Mouse (Mus musculus) natural killer cell, adult 2 months (primary cell): ENCODE measurements around the gene Ptov1.

Experiments used
- DNase-seq, 2 experiments: peaks; one replicate each; pipeline ENCODE4 v3.0.0; 2022; ENCODE audit warnings: low spot score in 2 of 2

Gene Ptov1

DNA sequence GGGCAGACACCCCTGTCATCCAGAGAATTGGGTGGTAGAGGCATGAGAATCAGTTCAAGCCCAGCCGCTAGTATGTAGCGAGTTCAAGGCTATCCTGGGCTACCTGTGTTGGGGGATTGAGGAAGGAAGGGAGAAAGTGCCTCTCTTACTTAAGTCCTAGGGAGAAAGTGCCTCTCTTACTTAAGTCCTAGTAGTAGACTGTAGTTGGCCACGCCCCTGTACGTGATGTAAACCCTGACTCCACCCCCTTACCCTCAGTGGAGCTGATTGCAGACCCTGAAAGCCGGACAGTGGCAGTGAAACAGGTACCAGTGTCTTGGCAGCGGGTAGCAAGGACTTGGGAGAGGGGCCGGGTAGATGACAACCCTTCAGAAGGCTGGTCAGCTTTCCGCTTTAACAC, 11.7 kb downstream of the Ptov1 start:
- DNase-seq: peak; percentile 40 to 41

DNA sequence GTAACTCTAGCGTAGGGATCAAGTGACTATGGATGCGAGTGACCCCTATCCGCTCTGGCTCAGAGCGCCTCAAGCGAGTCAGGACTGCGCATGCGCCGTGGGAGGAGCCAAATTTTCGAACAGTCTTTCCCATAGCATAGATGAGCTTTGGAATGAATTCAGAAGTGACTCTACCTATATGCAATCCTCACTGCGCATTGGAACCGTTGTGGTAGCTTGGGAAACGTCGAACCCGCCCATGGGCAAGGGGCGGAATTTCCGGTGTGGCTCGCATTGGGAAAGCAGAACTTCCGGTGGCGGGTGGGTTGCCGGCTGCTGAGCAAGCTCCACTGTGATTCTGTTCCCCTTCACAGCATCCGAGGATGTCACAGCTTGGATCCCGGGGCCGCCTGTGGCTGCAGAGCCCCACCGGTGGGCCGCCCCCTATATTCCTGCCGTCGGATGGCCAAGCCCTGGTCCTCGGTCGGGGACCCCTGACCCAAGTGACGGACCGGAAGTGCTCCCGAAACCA, 12.5 kb downstream of the Ptov1 start, which contains the start of gene Pnkp:
TSS of gene Pnkp (plus strand) at position 98 of the 511 bp plus-strand sequence.
- peak; percentile 75 to 81 for DNase-seq

GRCm38 (mm10) chr7:44856265-44856916, 13.2 kb downstream of the Ptov1 start:
- no peak for DNase-seq

GRCm38 (mm10) chr7:44855036-44855435, 14.6 kb downstream of the Ptov1 start:
- DNase-seq: no peak

GRCm38 (mm10) chr7:44854356-44855031, 15.1 kb downstream of the Ptov1 start:
- DNase-seq: peak; percentile 74

DNA sequence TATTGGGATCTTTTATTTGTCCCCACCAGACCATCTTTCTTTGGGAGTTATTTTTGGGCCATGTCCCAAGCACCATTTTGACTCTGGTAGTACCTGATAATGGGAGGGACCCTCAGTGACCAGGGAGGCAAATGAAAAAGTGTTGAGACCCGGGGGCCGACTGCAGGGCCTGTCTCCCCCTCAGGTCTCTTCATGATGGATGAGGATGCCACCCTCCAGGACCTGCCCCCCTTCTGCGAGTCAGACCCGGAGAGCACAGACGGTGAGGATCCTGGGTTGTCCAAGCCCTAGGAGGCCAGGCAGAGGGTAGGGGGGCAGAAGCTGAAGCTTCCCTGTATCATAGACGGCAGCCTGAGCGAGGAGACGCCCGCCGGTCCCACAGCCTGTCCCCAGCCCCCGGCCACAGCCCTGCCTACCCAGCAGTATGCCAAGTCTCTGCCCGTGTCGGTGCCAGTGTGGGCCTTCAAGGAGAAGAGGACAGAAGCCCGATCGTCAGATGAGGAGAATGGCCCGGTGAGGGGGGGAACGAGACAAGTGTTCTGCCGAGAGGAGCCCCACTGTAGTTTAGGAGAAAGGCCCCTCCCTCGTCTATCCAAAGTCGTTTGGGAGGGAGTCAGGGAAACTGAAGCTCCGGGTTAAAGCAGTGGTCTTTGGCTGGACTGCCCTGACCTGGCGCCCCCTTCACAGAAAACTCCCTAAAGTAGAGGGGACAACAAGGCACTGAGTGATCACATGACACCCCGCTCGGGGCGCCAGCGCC, 15.8 kb downstream of the Ptov1 start:
- no peak for DNase-seq

DNA sequence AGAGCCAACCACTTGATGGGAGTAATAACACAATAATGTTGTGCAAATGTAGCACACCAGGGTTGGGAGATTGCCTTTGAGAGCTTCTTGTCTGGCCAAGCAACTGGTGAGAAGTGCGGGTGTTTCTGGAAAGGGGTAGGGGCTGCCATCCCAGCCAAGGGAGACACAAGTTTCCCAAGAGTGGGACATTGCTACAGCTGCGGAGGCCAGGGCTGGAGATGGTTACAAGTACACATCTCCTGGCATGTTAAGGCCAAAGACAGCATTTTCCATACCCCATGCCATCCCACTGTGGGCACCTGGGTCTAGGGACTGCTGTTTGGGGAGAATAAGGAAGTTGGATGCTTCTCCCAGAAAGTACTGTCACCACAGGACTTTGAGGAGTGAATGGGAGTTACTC, 16.5 kb downstream of the Ptov1 start:
- no peak for DNase-seq

- no peak for DNase-seq
These were observed 17.1 kb downstream of the Ptov1 start for GRCm38 (mm10) chr7:44852259-44853027.

DNA sequence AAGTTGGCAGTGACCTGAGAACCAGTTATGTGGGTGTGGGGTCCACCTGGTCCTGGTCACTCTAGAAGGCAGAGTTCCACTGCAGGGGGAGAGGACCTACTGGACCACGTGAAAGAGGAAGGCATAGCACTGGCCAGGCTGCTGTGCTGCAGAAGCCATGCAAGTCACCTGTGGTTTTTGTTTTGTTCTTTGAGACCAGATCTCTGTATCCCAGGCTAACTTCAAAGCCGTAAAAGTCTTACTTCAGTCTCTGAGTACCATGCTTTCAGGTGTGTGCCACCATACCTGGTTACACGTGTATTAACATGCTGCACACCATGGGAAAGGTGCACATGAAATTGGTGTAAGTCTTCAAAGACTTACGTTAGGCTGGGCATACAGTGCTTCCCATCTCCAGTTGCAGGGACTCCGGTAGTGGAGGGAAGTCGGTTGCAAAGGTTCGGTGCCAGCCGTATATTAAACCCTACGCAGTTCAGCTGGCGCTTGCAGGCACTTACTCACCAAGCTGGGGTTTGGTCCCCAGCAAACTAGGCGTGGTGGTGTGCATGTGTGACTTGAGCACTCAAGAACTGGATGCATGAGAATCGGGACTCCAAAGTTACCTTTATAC, 17.9 kb downstream of the Ptov1 start:
- no peak for DNase-seq

GRCm38 (mm10) chr7:44850789-44851624, 18.6 kb downstream of the Ptov1 start:
- no peak for DNase-seq

DNA sequence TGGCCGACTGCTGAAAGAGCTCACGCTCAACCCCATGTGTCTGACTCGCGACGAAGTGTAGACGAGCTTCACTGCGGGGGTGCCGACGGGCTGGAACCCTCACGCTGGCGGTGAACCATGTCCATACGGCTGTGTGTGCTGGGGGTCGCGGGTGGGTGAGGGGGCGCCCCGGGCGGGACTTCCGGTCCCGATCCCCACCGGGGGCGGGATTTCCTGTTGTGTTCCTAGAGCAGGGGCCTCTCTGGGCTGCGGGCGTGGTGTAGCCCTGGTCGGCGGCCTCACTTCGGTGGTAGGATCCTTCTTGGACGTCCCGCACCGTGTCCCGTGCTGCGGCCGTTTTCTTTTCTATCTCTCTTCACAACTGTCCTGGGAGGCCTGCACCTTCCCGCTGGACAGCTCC, 19.4 kb downstream of the Ptov1 start:
- DNase-seq: peak in 1 of 2 experiments; percentile 45

- DNase-seq: peak; percentile 85 to 88
These were observed 20.0 kb downstream of the Ptov1 start for GRCm38 (mm10) chr7:44849416-44850111.

DNA sequence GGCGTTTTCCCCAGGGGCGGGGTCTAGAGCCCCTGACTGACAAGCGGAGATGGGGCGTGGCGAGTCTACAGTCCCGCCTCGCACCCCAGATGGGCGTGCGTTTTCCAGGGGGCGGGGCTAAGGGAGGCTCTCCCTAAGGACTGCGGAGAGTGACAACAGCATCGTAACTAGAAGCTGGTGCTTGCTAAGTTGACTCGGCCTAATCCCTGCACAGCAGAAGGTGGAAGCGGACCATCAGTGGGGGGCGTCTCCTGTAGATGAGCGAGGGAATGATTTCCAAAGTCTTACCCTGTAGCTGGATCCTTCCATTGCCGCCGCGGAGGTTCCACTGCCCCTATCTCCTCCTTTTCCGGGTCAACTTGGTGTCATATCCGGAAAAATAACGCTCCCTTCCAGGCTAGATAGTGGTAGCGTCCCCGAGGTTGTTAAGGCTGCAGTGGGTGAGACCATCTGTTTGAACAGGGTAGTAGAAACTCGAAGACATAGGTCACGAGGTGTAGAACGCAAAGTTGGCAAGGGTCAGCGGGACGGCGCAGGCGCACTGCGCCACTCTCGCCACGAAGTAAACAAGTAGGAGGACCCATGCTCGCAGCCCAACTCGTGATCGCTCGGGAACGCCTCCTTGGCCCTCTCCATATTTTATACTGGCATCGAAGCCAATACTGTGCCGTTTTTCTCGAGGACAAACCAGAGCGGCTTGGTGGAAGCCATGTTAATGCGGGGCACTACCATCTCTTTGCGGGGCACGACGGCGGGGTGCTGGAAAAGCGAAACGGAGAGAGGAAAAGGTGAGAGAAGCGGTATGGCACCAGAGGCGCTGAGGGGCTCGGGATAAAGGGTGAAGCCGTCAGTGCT, 20.8 kb downstream of the Ptov1 start, which contains the start of the genes Akt1s1 and Tbc1d17:
TSS of gene Akt1s1 (plus strand) at position 431 of the 855 bp plus-strand sequence.
TSS of gene Tbc1d17 (minus strand) at position 519 of the 855 bp plus-strand sequence.
- peak; percentile 99 for DNase-seq

DNA sequence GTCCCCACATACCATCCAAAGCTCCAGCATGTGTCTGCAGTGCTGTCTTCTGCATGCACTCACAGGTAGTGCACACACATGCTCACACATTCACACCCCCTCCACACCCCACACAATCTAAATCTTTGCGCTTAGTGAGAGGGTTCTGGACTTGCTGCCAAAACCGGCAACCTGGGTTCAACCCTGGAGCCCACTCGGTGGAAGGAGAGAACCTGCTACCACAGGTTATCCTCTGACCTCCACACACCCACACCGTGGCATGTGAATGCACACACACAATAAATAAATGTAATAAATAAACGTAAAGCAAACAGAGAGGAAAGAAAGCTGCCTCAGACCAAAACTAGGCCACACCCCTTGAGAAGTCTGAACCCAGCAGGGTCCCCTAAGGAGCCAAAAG, 21.8 kb downstream of the Ptov1 start:
- no peak for DNase-seq

DNA sequence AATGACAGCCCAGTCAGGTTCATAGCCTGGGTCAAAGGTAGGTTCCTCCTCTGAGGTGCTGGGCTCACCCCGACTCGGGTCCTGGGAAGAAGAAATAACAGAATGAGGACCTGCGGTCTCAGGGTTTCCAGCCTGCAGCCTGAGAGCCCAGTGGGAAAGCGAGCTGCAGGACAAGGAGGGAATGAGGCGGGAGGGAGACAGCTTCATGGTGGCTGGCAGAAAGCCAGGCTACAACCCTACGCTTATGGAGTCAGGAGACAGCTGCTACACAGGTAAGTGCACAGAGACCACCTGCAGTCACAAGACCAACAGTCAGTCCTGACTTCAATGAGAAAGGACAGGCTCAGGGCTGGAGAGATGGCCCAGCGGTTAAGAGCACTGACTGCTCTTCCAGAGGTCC, 22.8 kb downstream of the Ptov1 start:
- DNase-seq: no peak

- no peak for DNase-seq
These were observed 24.6 kb downstream of the Ptov1 start for GRCm38 (mm10) chr7:44845006-44845405.

DNA sequence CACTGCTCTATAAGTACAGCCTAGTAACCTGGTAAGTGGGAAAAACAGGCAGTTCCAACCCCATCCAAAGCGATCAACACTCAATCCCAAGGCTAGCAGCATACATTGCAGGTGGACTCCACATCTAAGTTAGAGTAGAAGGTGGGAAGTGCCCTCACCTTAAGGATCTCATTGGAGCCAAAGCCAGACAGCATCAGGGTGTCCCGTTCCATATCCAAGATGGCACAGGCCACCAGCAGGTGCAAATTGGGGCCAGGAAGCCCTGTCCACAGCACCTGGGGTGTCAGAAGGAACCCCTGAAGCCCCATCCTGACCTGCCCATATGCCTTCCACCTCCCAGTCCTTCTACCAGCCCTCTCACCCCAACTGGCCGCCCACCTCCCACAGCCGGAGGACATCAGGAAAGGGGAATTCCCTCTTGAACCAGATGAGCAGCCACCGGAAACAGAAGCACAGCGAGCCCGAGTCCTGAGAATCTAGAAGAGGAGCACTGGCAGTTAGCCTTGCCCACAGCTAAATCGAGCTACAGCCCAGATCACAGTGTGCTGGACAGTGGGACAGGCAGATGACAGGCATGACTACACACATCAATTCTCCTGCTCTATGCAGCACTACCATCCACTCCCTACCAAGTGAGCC, 27.6 kb downstream of the Ptov1 start:
- no peak for DNase-seq

GRCm38 (mm10) chr7:44840426-44840825, 29.2 kb downstream of the Ptov1 start:
- DNase-seq: peak in 1 of 2 experiments; percentile 49
